Mouse (Mus musculus): ENCODE measurements around the gene Spred2. TPM values are rescaled to one million over a fixed set of nuclear protein-coding genes. Genes with fewer than 3 reads are reported as not detected.

Gene Spred2
- polyA plus RNA-seq, 1 experiment from 2014 or later = 7.6 TPM

DNA sequence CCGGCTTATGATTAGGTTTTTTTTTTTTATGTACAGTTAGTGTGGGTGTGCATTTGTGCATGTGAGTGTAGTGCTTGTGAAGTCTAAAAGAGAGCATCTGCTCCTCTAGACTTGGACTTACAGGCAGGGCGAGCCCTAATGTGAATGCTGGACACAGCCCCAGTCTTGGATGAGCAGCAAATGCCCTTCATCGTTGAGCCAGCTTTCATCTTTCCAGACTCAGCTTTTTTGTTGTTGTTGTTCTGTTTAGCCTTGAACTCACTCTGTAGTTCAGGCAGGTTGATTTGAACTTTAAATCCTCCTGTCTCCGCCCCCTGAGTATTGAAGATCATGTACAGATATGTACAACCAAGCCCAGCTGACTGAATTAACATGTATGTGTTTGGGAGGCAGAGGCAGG, 4.5 kb downstream of the Spred2 start:
- Histone ChIP-seq H3K27ac (no peak overlapping the region), H3K9ac (no peak overlapping the region), H3K4me1 (peaks cover 26% of the 10 kb centered on the region), H3K36me3 (ENCODE audit: poor library complexity, severe bottlenecking) (no peaks in the 10 kb centered on the region), H3K9me3 (replicated peaks) (no peaks in the 10 kb centered on the region), H3K4me3 (no peak overlapping the region), H3K27me3 (no peaks in the 10 kb centered on the region), H3K4me2 (no peak overlapping the region)
- WGBS = 88% methylated on average over 4 of the region's 4 CpGs
- no peak for ATAC-seq

GRCm38 (mm10) chr11:19929087-19929865, 5.1 kb downstream of the Spred2 start:
- no peak overlapping the region for H3K4me2 ChIP-seq
- H3K4me3 ChIP-seq = no peak overlapping the region
- ATAC-seq = no peak
- H3K27ac ChIP-seq = no peak overlapping the region
- H3K9me3 ChIP-seq (replicated peaks) = no peaks in the 10 kb centered on the region
- H3K36me3 ChIP-seq (ENCODE audit: poor library complexity, severe bottlenecking) = no peaks in the 10 kb centered on the region
- no peaks in the 10 kb centered on the region for H3K27me3 ChIP-seq
- 79% methylated on average over 11 of the region's 11 CpGs for WGBS
- peak overlapping the region; percentile 4; the same call in 1 of the 2 replicates for H3K9ac ChIP-seq
- peaks cover 26% of the 10 kb centered on the region for H3K4me1 ChIP-seq

GRCm38 (mm10) chr11:19931569-19932230, 7.5 kb downstream of the Spred2 start:
- Histone ChIP-seq H3K4me2 (no peak overlapping the region), H3K4me1 (peaks cover 31% of the 10 kb centered on the region), H3K4me3 (no peak overlapping the region), H3K9ac (no peak overlapping the region), H3K36me3 (ENCODE audit: poor library complexity, severe bottlenecking) (no peaks in the 10 kb centered on the region), H3K27ac (no peak overlapping the region), H3K27me3 (no peaks in the 10 kb centered on the region), H3K9me3 (replicated peaks) (no peaks in the 10 kb centered on the region)
- WGBS = 90% methylated on average over 9 of the region's 9 CpGs
- ATAC-seq = no peak

- H3K27me3 ChIP-seq = no peaks in the 10 kb centered on the region
- no peak overlapping the region for H3K27ac ChIP-seq
- WGBS = 91% methylated on average over 14 of the region's 14 CpGs
- no peak overlapping the region for H3K4me3 ChIP-seq
- no peaks in the 10 kb centered on the region for H3K9me3 ChIP-seq (replicated peaks)
- peaks cover 28% of the 10 kb centered on the region for H3K4me1 ChIP-seq
- H3K4me2 ChIP-seq = no peak overlapping the region
- ATAC-seq = no peak
- no peaks in the 10 kb centered on the region for H3K36me3 ChIP-seq (ENCODE audit: poor library complexity, severe bottlenecking)
- no peak overlapping the region for H3K9ac ChIP-seq
Measured at GRCm38 (mm10) chr11:19932983-19933511, 8.9 kb downstream of the Spred2 start.

- WGBS = 50% methylated on average over 7 of the region's 7 CpGs
- ATAC-seq = peak; percentile 50
- Histone ChIP-seq H3K9me3 (replicated peaks) (no peaks in the 10 kb centered on the region), H3K36me3 (ENCODE audit: poor library complexity, severe bottlenecking) (no peaks in the 10 kb centered on the region), H3K4me3 (no peak overlapping the region), H3K9ac (no peak overlapping the region), H3K4me2 (no peak overlapping the region), H3K27me3 (no peaks in the 10 kb centered on the region), H3K4me1 (peaks cover 20% of the 10 kb centered on the region), H3K27ac (no peak overlapping the region)
Measured at GRCm38 (mm10) chr11:19935524-19936354, 11.6 kb downstream of the Spred2 start.

- Histone ChIP-seq H3K27me3 (no peaks in the 10 kb centered on the region), H3K36me3 (ENCODE audit: poor library complexity, severe bottlenecking) (no peaks in the 10 kb centered on the region), H3K4me2 (no peak overlapping the region), H3K4me1 (peaks cover 24% of the 10 kb centered on the region), H3K27ac (no peak overlapping the region), H3K9me3 (replicated peaks) (no peaks in the 10 kb centered on the region), H3K9ac (no peak overlapping the region), H3K4me3 (no peak overlapping the region)
- ATAC-seq = no peak
- WGBS = 95% methylated on average over 10 of the region's 10 CpGs
Measured at GRCm38 (mm10) chr11:19938456-19939004, 14.4 kb downstream of the Spred2 start.

DNA sequence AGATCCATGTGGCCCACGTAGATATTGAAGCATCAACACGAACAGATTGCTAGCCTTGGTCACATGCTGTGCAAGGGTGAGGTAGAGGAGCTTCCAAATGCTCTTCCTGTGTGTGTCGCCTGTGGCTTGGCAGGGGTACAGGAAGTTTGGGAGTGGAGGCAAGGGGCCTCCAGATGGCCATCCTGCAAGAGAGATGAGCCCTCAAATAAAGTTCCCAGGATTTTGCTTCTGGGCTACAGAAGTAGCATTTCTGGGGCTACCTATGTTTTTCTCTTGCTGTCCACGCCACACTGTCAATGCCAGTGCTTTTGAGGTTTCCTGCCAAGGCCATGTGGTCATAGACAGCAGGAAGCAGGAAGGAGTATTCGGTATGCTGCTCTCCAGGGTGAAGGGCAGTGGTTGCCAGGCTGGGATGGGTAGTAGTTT, 15.1 kb downstream of the Spred2 start:
- Histone ChIP-seq H3K4me3 (no peak overlapping the region), H3K27ac (no peak overlapping the region), H3K4me2 (no peak overlapping the region), H3K9ac (no peak overlapping the region), H3K4me1 (peaks cover 25% of the 10 kb centered on the region), H3K27me3 (no peaks in the 10 kb centered on the region), H3K36me3 (ENCODE audit: poor library complexity, severe bottlenecking) (no peaks in the 10 kb centered on the region), H3K9me3 (replicated peaks) (no peaks in the 10 kb centered on the region)
- ATAC-seq = no peak
- 87% methylated on average over 5 of the region's 5 CpGs for WGBS

DNA sequence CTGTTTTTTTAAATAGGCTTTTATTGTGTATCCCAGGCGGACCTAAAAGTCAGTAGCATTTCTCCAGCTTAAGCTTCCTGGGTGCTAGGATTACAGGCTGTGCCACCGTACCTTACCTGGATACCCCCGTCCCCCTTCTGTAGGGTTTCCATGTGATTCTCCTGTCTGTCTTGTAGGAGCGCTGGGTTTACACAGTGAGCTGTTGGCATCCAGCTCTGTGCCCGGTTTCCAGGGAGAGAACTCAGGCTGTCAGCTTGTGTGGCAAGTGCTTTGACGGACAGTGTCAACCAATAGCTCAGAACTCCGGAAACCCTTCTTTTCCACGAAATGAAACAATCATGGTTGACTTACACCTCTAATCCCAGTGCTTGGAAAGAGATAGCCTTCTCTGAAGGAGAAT, 15.7 kb downstream of the Spred2 start:
- H3K27ac ChIP-seq = no peak overlapping the region
- no peak overlapping the region for H3K4me2 ChIP-seq
- no peaks in the 10 kb centered on the region for H3K36me3 ChIP-seq (ENCODE audit: poor library complexity, severe bottlenecking)
- H3K4me1 ChIP-seq = peaks cover 30% of the 10 kb centered on the region
- 89% methylated on average over 8 of the region's 8 CpGs for WGBS
- no peak overlapping the region for H3K4me3 ChIP-seq
- H3K9me3 ChIP-seq (replicated peaks) = no peaks in the 10 kb centered on the region
- H3K9ac ChIP-seq = no peak overlapping the region
- H3K27me3 ChIP-seq = no peaks in the 10 kb centered on the region
- no peak for ATAC-seq

- no peak overlapping the region for H3K27ac ChIP-seq
- H3K27me3 ChIP-seq = no peaks in the 10 kb centered on the region
- no peaks in the 10 kb centered on the region for H3K9me3 ChIP-seq (replicated peaks)
- ATAC-seq = no peak
- H3K36me3 ChIP-seq (ENCODE audit: poor library complexity, severe bottlenecking) = no peaks in the 10 kb centered on the region
- H3K4me3 ChIP-seq = no peak overlapping the region
- H3K9ac ChIP-seq = no peak overlapping the region
- no peak overlapping the region for H3K4me2 ChIP-seq
- WGBS = 79% methylated on average over 12 of the region's 12 CpGs
- peaks cover 25% of the 10 kb centered on the region for H3K4me1 ChIP-seq
Measured at GRCm38 (mm10) chr11:19941156-19941777, 17.1 kb downstream of the Spred2 start.

DNA sequence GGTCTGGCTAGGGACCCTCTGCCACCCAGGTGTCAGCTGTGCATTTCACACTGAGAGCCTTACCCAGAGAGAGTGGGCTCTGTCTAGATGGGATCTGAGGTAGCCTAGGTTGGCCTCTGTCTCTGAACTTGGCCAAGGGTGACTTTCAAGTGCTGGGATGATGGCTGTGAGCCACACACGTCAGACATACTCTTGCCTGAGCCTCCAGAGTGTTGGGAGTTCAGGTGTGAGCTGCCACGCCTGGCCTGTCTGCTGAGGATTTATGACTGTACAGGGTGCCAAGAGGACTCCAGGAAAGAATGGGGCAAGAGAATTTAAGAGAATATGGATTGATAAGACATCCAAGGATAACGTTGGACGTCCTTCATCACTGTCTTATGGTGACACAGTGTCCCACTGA, 17.8 kb downstream of the Spred2 start:
- ATAC-seq = no peak
- 96% methylated on average over 4 of the region's 4 CpGs for WGBS
- H3K9me3 ChIP-seq (replicated peaks) = no peaks in the 10 kb centered on the region
- no peak overlapping the region for H3K4me2 ChIP-seq
- no peaks in the 10 kb centered on the region for H3K27me3 ChIP-seq
- no peaks in the 10 kb centered on the region for H3K36me3 ChIP-seq (ENCODE audit: poor library complexity, severe bottlenecking)
- H3K27ac ChIP-seq = no peak overlapping the region
- H3K4me3 ChIP-seq = no peak overlapping the region
- peaks cover 20% of the 10 kb centered on the region for H3K4me1 ChIP-seq
- no peak overlapping the region for H3K9ac ChIP-seq

GRCm38 (mm10) chr11:19943753-19944152, 19.6 kb downstream of the Spred2 start:
- no peak overlapping the region for H3K4me2 ChIP-seq
- no peaks in the 10 kb centered on the region for H3K9me3 ChIP-seq (replicated peaks)
- no peaks in the 10 kb centered on the region for H3K27me3 ChIP-seq
- no peak overlapping the region for H3K4me3 ChIP-seq
- H3K9ac ChIP-seq = no peak overlapping the region
- peaks cover 30% of the 10 kb centered on the region for H3K4me1 ChIP-seq
- ATAC-seq = no peak
- no peaks in the 10 kb centered on the region for H3K36me3 ChIP-seq (ENCODE audit: poor library complexity, severe bottlenecking)
- WGBS = 95% methylated on average over 2 of the region's 2 CpGs
- H3K27ac ChIP-seq = no peak overlapping the region
